Mouse (Mus musculus) kidney, embryonic 14.5 days (tissue): ENCODE measurements around the gene Vmn2r84. TPM values are rescaled to one million over a fixed set of nuclear protein-coding genes. Genes with fewer than 3 reads are reported as not detected.
"Not testable (repeated sequence)": the region's sequence is repeated elsewhere in the genome, so short reads cannot be mapped to it uniquely, and the experiment has no call there.

Source experiments
- ATAC-seq: fragments of 200-750 bp; cut with Nextera tagmentation; 2 replicates; pipeline ENCODE4 v1.8.0; 2017; ENCODE audit warnings: moderate number of reproducible peaks, mild to moderate bottlenecking, moderate TSS enrichment, moderate library complexity; ENCODE audit not compliant: low FRiP score, low TSS enrichment
- H3K27ac ChIP-seq: fragments of 300-500 bp; sonication (generic); 2 replicates; pipeline ENCODE4 v1.5.1; 2014; ENCODE audit warnings: low read depth, mild to moderate bottlenecking, low read length, moderate library complexity, mixed read lengths
- H3K27me3 ChIP-seq: fragments of 300-500 bp; sonication (generic); 2 replicates; pipeline ENCODE4 v1.6.1; 2014; ENCODE audit warnings: mild to moderate bottlenecking, low read length; ENCODE audit not compliant: control insufficient read depth, insufficient read depth
- H3K36me3 ChIP-seq: fragments of 300-500 bp; sonication (generic); 2 replicates; pipeline ENCODE4 v1.6.1; 2014; ENCODE audit warnings: low read length, mixed read lengths; ENCODE audit not compliant: control insufficient read depth, insufficient read depth
- H3K4me1 ChIP-seq: fragments of 300-500 bp; sonication (generic); 2 replicates; pipeline ENCODE4 v1.6.1; 2014; ENCODE audit warnings: low read length, mixed read lengths; ENCODE audit not compliant: control insufficient read depth, insufficient read depth
- H3K4me2 ChIP-seq: fragments of 300-500 bp; sonication (generic); replicated peaks from 2 replicates; pipeline ENCODE4 v1.6.1; 2014; ENCODE audit warnings: low read depth, mild to moderate bottlenecking, low read length
- H3K4me3 ChIP-seq: fragments of 300-500 bp; sonication (generic); 2 replicates; pipeline ENCODE4 v1.5.1; 2014; ENCODE audit warnings: mild to moderate bottlenecking, low read length
- H3K9ac ChIP-seq: fragments of 300-500 bp; sonication (generic); 2 replicates; pipeline ENCODE4 v1.6.1; 2014; ENCODE audit warnings: low read depth, mild to moderate bottlenecking, low read length, moderate library complexity
- H3K9me3 ChIP-seq: fragments of 300-500 bp; sonication (generic); 2 replicates; pipeline ENCODE4 v1.6.1; 2016; ENCODE audit warnings: low read length; ENCODE audit not compliant: control insufficient read depth
- WGBS: fragments of 180-500 bp; shearing (Covaris S2); extraction: QIAGEN DNeasy Blood & Tissue Kit; methylation state at CpG from one replicate; pipeline ENCODE4 v1.1.7; 2014; 5-methylcytosine and 5-hydroxymethylcytosine counted together
- polyA plus RNA-seq: library from polyadenylated mRNA; unstranded; fragments of >200 nt; fragmentation: Nextera tagmentation; extraction: Ambion mirVana; gene quantifications from 2 replicates; pipeline ENCODE4 v1.2.1, GENCODE M21; 2014

The Vmn2r84 gene
- polyA plus RNA-seq, 1 experiment from 2014 or later: not detected

DNA sequence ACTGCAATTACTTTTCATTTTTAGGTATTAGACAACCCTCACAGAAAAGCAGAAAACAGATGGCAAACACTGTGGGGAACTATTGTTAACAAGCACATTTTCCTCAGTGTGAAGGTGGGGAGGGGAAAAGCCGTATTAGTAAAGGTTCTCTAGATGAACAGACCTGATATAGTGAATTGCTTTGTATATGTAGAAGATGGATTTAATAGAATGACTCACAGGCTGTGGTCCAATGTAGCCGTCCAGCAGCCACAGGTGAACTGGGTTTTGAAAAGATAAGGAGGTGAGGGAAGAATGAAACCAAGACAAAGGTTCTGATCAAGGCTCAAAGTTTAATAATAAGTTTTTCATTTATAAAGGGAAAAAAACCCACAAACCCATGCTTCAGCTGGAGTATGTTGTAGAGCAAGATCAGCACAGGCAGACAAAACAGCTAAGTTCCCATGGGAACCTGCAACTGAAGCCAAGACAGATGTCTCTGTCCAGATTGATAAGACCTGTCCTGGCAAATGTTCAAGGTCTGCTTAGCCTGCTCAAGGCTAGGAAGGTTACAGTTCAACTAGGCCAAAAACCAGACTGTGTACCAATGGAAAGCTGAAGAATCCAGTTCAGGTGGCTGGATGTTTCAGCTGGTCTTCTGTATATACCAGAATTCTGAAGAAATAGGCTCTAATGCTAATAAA is 21.5 kb downstream of the Vmn2r84 start:
- ATAC-seq: no peak
- no peaks in the 10 kb centered on the region for H3K27me3 ChIP-seq
- no peak overlapping the region for H3K4me2 ChIP-seq
- no peaks in the 10 kb centered on the region for H3K36me3 ChIP-seq
- H3K4me3 ChIP-seq: no peak overlapping the region
- no peaks in the 10 kb centered on the region for H3K9me3 ChIP-seq
- no peak overlapping the region for H3K9ac ChIP-seq
- no peak overlapping the region for H3K27ac ChIP-seq
- 74% methylated on average over 2 of the region's 2 CpGs for WGBS
- H3K4me1 ChIP-seq: no peaks in the 10 kb centered on the region

DNA sequence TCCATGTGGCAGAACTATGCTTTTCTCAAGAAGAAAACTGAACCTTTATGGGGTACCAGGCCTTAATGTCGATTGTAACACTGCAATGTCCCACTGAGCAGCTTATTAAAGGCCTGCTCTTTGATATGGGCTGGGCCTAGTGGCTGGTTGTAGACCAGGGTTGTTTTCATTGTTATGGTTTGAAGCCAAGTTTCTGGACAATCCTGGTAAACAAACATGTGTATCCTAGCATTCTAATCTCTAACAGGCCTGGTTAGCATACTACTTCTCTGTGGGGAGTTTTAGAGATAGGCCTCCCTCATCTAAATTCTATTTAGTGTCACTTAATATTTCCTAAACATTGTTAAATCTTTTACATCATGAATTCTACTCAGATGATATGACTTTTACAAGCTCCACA is 22.5 kb downstream of the Vmn2r84 start:
- H3K36me3 ChIP-seq: no peaks in the 10 kb centered on the region
- 74% methylated on average over 1 of the region's 1 CpGs for WGBS
- no peaks in the 10 kb centered on the region for H3K9me3 ChIP-seq
- H3K9ac ChIP-seq: no peak overlapping the region
- no peak overlapping the region for H3K4me3 ChIP-seq
- no peaks in the 10 kb centered on the region for H3K27me3 ChIP-seq
- no peak for ATAC-seq
- no peak overlapping the region for H3K4me2 ChIP-seq
- H3K27ac ChIP-seq: no peak overlapping the region
- no peaks in the 10 kb centered on the region for H3K4me1 ChIP-seq

DNA sequence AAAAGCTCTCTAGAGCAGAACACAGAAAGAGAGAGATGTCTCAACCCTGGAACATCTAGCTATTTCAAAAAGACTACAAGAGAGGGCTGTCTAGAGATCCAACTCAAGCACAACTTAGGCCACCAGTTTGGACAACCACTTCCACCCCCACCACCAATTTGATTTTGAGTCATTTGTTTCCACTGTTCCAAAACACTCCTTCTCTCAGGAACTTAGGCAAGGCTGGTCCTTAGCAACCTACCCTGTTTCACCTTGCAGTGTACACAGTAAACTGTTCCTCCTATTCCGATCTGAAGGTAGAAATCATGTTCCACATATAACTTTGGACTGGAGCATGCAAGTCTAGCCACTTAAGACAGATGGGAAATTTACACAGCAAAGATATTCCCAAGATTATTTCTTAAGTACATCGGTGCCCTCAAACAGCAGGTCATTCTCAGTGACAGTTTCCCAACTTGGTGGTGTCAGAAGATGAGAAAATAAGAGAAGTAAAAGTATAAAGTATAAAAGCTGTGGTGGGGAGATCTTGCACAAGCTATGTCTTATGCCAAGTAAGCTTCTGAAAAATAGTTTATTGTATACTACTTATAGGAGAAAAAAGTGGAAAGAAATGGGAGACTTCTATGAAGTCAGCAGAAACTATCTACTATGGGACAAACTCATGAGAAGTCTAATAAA is 24.0 kb downstream of the Vmn2r84 start:
- Histone ChIP-seq H3K36me3 (no peaks in the 10 kb centered on the region), H3K4me2 (no peak overlapping the region), H3K27ac (no peak overlapping the region), H3K9ac (no peak overlapping the region), H3K4me1 (no peaks in the 10 kb centered on the region), H3K4me3 (no peak overlapping the region), H3K9me3 (no peaks in the 10 kb centered on the region), H3K27me3 (no peaks in the 10 kb centered on the region)
- WGBS: 85% methylated on average over 2 of the region's 2 CpGs
- no peak for ATAC-seq

DNA sequence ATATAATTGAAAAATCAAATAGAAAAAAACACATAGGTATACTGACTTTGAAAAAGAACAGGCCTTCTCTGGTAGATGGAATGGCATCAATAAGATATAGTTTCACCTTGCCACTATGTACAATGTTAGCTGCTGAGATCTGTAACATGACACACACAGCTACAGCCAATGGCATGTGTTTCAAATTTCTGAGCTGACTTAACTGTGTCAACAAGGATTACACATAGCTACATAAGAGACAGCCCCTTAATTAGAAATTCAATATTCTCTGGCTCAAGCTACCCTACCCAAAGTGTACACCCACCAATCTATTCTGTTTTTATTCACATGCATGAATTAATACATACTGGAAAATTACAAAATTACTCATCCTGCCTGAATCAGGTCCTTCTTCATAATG is 25.7 kb downstream of the Vmn2r84 start:
- Histone ChIP-seq H3K4me2 (no peak overlapping the region), H3K9ac (no peak overlapping the region), H3K9me3 (no peaks in the 10 kb centered on the region), H3K4me1 (no peaks in the 10 kb centered on the region), H3K27ac (no peak overlapping the region), H3K4me3 (no peak overlapping the region), H3K36me3 (no peaks in the 10 kb centered on the region), H3K27me3 (no peaks in the 10 kb centered on the region)
- no peak for ATAC-seq

DNA sequence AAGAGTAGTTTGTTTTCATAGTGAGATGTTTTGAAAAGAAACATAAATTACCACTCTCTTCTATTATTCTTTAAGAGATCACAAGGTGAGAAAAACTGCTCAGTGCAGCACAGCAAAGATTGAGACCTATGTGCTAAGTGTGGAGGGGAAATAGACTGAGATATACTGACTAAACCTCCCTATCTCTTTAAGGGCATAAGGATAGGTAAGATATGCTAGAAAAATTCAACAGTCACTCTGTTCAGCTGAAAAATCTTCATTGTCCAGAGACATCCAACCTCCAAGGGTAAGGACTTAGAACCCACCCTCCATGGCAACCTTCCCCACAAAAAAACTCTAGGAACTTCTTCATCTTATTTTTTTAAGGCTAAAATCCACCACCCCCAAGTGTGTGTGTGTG is 29.4 kb downstream of the Vmn2r84 start:
- Histone ChIP-seq H3K9me3 (no peaks in the 10 kb centered on the region), H3K4me3 (no peak overlapping the region)
- ATAC-seq: no peak

DNA sequence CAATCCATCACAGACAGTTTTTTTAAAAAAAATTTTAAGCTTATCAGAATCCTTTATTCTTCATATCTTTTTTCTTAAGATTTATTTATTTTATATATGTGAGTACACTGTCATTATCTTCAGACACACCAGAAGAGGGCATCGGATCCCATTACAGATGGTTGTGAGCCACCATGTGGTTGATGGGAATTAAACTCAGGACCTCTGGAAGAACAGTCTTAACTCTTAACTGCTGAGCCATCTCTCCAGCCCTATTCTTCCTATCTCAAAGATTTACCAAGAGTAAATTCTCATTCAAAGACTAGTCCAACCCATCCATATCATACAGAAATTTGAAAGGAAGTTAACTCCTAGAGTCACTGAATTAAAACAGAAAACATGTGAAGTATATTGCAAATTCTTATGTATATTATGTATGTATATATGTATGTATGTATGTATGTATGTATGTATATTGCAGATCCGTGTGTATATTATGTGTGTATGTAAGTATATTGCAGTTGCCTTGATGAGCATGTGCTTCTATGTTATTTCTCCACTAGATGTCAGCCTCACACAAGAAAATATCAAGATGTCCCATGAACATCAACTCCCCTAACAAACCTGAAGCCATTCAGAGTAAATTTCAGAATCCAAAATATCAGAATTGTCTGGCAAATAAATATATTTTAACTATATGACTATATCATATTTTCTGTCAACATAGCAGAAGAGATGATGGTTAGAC is 30.5 kb downstream of the Vmn2r84 start:
- Histone ChIP-seq H3K4me1 (no peaks in the 10 kb centered on the region), H3K36me3 (no peaks in the 10 kb centered on the region), H3K27ac (no peak overlapping the region), H3K4me2 (no peak overlapping the region), H3K9me3 (no peaks in the 10 kb centered on the region), H3K9ac (no peak overlapping the region), H3K27me3 (no peaks in the 10 kb centered on the region), H3K4me3 (no peak overlapping the region)
- 59% methylated on average over 2 of the region's 2 CpGs for WGBS
- 0 out of 2 replicates have a peak, but pooled peaks have one; percentile 60 for ATAC-seq

More for the DNA sequence above, 29.4 kb downstream of the Vmn2r84 start:
- Histone ChIP-seq H3K4me1 (no peaks in the 10 kb centered on the region), H3K27ac (no peak overlapping the region), H3K4me2 (no peak overlapping the region), H3K36me3 (no peaks in the 10 kb centered on the region), H3K27me3 (no peaks in the 10 kb centered on the region), H3K9ac (no peak overlapping the region)

DNA sequence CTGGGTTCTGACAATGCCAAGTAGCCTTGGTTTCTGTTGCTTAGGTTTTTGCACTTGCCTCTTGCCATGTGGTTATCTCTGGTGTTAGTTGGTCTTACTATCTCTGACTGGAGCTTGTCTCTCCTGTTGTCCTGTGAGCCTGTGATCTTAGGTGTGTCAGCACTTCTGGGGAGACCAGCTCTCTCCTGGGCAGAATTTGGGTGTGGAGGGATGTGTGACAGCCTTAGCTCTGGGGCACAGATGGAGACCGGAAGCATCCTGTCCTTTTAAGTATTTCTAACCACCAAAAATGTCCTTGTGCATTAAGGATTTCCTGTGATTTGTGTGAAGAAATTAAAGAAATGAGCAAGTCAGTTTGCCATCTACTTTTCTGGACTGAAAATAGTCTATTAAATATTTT is 50.1 kb downstream of the Vmn2r84 start:
- 97% methylated on average over 1 of the region's 1 CpGs for WGBS
- Histone ChIP-seq H3K9me3 (no peaks in the 10 kb centered on the region), H3K4me2 (no peak overlapping the region), H3K36me3 (no peaks in the 10 kb centered on the region), H3K4me3 (no peak overlapping the region), H3K27ac (no peak overlapping the region), H3K9ac (no peak overlapping the region), H3K4me1 (no peaks in the 10 kb centered on the region), H3K27me3 (no peaks in the 10 kb centered on the region)
- ATAC-seq: no peak

DNA sequence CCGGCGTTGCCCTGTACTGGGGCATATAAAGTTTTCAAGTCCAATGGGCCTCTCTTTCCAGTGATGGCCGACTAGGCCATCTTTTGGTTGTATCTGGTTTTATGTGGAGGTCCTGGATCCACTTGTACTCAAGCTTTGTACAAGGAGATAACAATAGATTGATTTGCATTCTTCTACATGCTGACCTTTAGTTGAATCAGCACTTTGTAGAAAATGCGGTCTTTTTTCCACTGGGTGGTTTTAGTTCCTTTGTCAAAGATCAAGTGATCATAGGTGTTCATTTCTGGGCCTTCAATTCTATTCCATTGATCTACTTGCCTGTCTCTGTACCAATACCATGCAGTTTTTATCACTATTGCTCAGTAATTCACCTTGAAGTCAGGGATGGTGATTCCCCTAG is 54.1 kb downstream of the Vmn2r84 start:
- not testable (repeated sequence) for H3K4me1 ChIP-seq, H3K27ac ChIP-seq, H3K4me3 ChIP-seq, H3K27me3 ChIP-seq, H3K9me3 ChIP-seq, ATAC-seq, H3K36me3 ChIP-seq, H3K9ac ChIP-seq, H3K4me2 ChIP-seq
- 88% methylated on average over 4 of the region's 4 CpGs for WGBS

DNA sequence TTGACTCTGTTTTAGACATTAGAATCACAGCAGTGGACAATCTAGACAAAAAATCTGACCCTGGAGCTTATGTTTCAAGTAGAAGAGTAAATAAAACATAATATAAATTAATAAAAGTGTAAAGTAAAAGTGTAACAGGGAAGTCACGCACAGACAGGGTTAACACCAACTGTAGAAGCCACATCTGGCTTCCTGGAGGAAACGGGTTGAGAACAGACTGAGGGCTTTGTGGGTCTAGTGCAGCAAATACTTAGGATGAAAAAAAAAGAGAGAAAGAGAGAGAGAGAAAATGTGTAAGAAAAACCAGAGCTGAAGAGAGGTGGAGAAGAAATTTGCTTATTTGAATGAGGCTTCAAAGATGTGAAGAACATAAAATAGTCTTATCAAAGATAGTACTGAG is 56.6 kb downstream of the Vmn2r84 start:
- H3K27me3 ChIP-seq: no peaks in the 10 kb centered on the region
- no peak overlapping the region for H3K4me3 ChIP-seq

More for the DNA sequence above, 56.6 kb downstream of the Vmn2r84 start:
- Histone ChIP-seq H3K4me1 (no peaks in the 10 kb centered on the region), H3K9me3 (no peaks in the 10 kb centered on the region), H3K9ac (no peak overlapping the region), H3K36me3 (no peaks in the 10 kb centered on the region), H3K27ac (no peak overlapping the region), H3K4me2 (no peak overlapping the region)
- no peak for ATAC-seq
- WGBS: 56% methylated on average over 2 of the region's 2 CpGs
